Mouse (Mus musculus): Measurements from ENCODE around the gene Grin2d. TPM values are rescaled to one million over a fixed set of nuclear protein-coding genes. Genes with fewer than 3 reads are reported as not detected.
A peak's percentile ranks its signal among the peaks of the same experiment; 100 is the strongest.

Grin2d gene
- polyA plus RNA-seq, 1 experiment = 0.34 TPM

DNA sequence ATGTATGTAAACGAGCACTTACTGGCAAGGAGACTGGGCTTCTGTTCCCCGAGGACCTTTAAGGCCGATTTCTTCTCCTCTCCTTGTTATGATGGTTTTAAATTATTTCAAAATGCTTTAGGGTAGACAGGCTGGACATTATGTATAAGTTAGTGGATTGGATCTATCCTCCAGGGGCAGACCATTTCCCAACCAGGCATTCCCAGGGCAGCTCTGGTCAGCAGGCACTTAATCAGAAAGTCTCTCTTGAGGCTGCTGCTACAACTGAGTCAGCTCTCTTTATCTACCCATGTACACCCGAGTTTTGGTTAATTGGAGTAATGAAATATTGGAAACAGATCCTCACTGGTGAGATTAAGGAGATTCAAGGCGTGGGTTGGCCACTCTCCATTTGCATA, 47.1 kb downstream of the Grin2d start:
- Histone ChIP-seq H3K4me3 (ENCODE audit: insufficient read depth, low read length) (peak overlapping the region; percentile 88), H3K27ac (ENCODE audit: insufficient read depth, low read depth, low read length) (no peak overlapping the region), H3K4me1 (ENCODE audit: control insufficient read depth, insufficient read depth, low read length) (peaks cover 7% of the 10 kb centered on the region)
- no peak for TF ChIP-seq CTCF (IDR thresholded peaks at IDR 0.05; ENCODE audit: low read depth, low read length)

DNA sequence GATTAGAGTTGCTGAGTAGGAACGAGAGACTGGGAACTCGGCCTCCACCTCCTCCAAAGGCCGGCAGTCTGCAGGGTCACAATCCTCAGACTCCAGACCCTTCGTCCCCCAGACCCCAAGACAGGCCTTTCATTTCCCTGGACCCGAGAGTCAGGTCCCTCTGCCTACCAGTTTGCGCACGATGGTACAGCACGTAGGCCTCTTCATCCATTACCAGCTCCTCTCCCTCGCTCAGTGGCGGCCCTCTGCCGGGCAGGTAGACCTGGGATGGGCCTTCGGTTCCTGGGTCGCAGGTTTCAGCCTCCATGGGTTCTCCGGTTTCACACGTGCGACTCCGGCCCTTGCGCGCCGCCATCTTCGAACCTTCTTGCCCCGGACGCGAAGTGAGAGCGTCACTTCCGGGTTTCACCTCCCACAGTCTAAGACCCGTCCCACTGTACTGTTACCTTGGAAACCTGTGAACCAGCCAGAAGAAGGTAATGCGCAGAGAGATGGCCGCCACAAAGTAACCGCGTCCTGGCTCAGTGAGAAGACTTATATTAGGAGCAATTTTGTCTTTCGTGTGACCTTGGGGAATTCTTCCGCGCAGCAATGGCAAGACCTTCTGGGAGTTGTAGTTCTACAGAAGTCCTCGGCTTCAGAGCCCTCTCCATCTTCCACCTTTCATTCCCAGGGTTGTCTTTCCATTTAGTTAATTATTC, 47.6 kb downstream of the Grin2d start, which contains the start of gene Grwd1:
TSS of gene Grwd1 (minus strand) at position 518 of the 701 bp plus-strand sequence.
- H3K4me1 ChIP-seq (ENCODE audit: control insufficient read depth, insufficient read depth, low read length) = peaks cover 7% of the 10 kb centered on the region
- TF ChIP-seq POLR2A (IDR thresholded peaks at IDR 0.05; ENCODE audit: borderline replicate concordance, low read depth, low read length) (no peak), CTCF (IDR thresholded peaks at IDR 0.05; ENCODE audit: low read depth, low read length) (no peak)
- H3K27ac ChIP-seq (ENCODE audit: insufficient read depth, low read depth, low read length) = peak within 1 kb of the TSS; percentile 65
- H3K4me3 ChIP-seq (ENCODE audit: insufficient read depth, low read length) = peak within 1 kb of the TSS; percentile 88

DNA sequence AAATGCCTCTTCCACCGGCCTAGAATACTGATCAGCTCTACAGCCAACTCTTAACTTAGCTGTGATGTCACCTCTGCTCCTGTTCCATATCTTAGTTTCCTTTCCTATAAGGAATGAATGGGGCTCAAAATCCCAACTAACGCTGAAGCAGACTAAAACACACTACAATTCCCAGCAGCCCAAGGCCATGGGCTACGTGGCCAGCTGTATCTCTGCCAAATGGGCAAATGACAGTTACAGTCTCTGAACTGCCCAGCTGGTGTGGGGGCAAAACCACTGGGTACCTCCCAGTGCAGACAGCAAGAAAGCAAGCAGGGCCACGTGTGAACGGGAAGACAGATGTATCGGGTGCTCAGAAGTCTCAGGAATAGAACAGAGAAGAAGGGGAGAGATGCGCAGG, 51.5 kb downstream of the Grin2d start:
- Histone ChIP-seq H3K4me3 (ENCODE audit: insufficient read depth, low read length) (no peak overlapping the region), H3K27ac (ENCODE audit: insufficient read depth, low read depth, low read length) (no peak overlapping the region), H3K4me1 (ENCODE audit: control insufficient read depth, insufficient read depth, low read length) (peaks cover 7% of the 10 kb centered on the region)
- TF ChIP-seq POLR2A (IDR thresholded peaks at IDR 0.05; ENCODE audit: borderline replicate concordance, low read depth, low read length) (no peak), CTCF (IDR thresholded peaks at IDR 0.05; ENCODE audit: low read depth, low read length) (no peak)

DNA sequence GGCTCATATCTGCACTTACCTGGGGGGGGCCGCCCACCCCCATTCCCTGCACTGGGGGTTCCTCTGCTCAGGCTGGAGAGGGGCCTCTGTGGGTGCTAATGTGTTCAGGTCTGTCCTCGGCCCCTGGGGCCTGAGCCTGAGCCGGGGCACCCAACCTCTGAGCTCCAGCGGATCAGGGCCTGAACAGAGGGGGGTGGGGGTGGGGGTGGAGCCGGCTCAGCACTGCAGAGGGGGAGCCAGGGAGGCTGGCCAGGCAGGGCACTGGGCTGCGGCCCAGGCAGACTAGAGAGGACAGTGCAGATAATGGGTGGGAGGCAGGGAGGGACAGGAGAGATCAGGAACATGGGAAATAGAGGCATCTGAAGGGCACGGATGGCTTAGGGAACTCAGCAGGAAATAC, 53.6 kb downstream of the Grin2d start, which contains the start of gene Kcnj14:
TSS of gene Kcnj14 (minus strand) at position 185 of the 400 bp plus-strand sequence.
- H3K27ac ChIP-seq (ENCODE audit: insufficient read depth, low read depth, low read length) = no peak within 1 kb of the TSS
- H3K4me1 ChIP-seq (ENCODE audit: control insufficient read depth, insufficient read depth, low read length) = peaks cover under 1% of the 10 kb centered on the region
- no peak within 1 kb of the TSS for H3K4me3 ChIP-seq (ENCODE audit: insufficient read depth, low read length)
- no peak for TF ChIP-seq CTCF (IDR thresholded peaks at IDR 0.05; ENCODE audit: low read depth, low read length)
- no peak for TF ChIP-seq POLR2A (IDR thresholded peaks at IDR 0.05; ENCODE audit: borderline replicate concordance, low read depth, low read length)

DNA sequence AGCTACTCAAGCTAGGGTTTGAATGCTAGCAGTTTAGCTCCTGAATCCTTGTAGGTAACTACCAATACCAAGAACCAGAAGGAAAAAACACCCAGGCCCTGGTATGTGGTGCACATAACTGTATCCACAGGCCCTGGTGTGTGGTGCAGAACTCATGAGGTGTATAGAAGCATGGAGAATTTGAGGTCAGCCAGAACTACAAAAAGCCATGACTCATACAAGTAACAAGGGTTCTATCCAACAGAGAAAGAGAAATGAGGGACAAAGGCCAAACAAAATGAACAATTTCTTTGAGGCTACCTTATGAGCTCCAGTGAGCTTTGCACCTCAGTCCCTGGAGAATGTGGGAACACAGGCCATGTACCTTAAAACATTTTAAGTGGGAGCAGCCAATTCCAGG, 57.3 kb downstream of the Grin2d start:
- Histone ChIP-seq H3K4me1 (ENCODE audit: control insufficient read depth, insufficient read depth, low read length) (peaks cover 5% of the 10 kb centered on the region), H3K4me3 (ENCODE audit: insufficient read depth, low read length) (no peak overlapping the region), H3K27ac (ENCODE audit: insufficient read depth, low read depth, low read length) (no peak overlapping the region)
- TF ChIP-seq CTCF (IDR thresholded peaks at IDR 0.05; ENCODE audit: low read depth, low read length) = no peak
- TF ChIP-seq POLR2A (IDR thresholded peaks at IDR 0.05; ENCODE audit: borderline replicate concordance, low read depth, low read length) = no peak

DNA sequence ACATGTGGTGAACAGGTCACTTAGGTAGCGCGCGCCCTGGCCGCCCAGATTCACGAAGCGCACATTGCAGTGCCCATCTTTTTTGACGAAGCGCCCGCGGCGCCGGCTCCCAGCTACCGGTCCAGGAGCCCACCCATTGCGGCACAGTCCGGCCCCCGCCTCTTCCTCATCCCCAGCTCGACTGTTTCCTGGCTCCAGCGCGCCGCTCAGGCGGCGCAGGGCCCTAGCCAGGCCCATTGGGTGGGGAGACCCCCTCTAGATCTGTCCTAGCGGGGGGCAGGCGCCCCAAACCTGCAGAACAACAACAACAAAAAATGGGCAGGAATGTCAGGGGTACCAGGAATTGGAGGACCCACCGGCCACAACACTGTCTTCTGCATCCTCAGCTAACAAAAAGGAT, 58.3 kb downstream of the Grin2d start:
- Histone ChIP-seq H3K4me3 (ENCODE audit: insufficient read depth, low read length) (no peak overlapping the region), H3K27ac (ENCODE audit: insufficient read depth, low read depth, low read length) (no peak overlapping the region), H3K4me1 (ENCODE audit: control insufficient read depth, insufficient read depth, low read length) (peaks cover 16% of the 10 kb centered on the region)
- TF ChIP-seq CTCF (IDR thresholded peaks at IDR 0.05; ENCODE audit: low read depth, low read length) = no peak
- TF ChIP-seq POLR2A (IDR thresholded peaks at IDR 0.05; ENCODE audit: borderline replicate concordance, low read depth, low read length) = no peak

DNA sequence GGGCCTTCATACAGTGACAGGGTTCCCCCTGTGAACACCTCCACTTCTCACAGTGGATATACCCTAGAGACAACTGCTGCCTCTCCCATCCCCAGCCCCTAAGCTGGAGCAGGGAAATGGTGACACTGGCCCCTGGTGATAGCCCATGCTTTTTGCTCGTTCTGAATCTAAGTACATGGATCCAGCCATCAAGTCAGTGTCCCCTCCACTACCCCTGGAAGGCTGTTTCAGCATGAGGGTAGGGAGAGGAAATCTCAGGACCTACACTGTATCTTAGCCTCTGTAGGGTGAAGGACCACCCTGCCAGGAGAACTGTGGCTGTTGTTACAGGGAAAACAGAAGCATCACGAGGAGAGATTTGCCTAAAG, 62.2 kb downstream of the Grin2d start:
- Histone ChIP-seq H3K4me3 (ENCODE audit: insufficient read depth, low read length) (no peak overlapping the region), H3K27ac (ENCODE audit: insufficient read depth, low read depth, low read length) (no peak overlapping the region), H3K4me1 (ENCODE audit: control insufficient read depth, insufficient read depth, low read length) (peaks cover 19% of the 10 kb centered on the region)
- TF ChIP-seq CTCF (IDR thresholded peaks at IDR 0.05; ENCODE audit: low read depth, low read length) (no peak), POLR2A (IDR thresholded peaks at IDR 0.05; ENCODE audit: borderline replicate concordance, low read depth, low read length) (no peak)

DNA sequence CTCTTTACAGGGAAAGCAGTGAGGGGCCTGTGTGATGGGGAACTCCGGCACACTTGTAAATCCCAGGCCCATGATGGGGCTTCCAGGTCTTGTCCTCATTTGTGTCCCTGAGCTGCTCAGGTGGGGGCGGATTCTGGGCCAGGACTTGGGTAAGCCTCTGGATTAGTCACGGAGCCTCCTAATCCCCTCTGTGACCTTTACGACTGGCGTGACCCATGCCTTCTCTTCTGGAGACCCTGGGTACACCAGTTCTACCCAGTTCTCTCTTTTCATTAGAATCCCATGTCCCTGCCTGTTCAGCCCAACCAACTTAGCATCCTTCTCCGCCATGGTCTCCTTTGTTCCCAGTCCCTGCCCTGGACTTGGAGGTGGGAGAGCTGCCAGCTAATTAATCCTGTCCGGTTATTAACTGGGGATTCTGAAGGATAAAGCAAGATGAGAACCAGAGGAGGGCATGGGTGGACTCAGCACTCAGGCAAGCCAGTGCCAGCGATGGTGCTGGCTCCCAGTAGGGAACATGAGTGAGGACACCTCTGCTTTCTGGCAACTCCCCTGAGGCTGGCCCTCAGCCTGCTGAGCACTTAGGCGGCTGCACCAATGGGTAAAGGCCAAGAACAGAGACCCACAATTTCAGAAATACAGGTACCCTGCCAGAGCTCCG, 62.7 kb downstream of the Grin2d start:
- no peak for TF ChIP-seq POLR2A (IDR thresholded peaks at IDR 0.05; ENCODE audit: borderline replicate concordance, low read depth, low read length)
- no peak for TF ChIP-seq CTCF (IDR thresholded peaks at IDR 0.05; ENCODE audit: low read depth, low read length)
- Histone ChIP-seq H3K4me3 (ENCODE audit: insufficient read depth, low read length) (no peak overlapping the region), H3K27ac (ENCODE audit: insufficient read depth, low read depth, low read length) (no peak overlapping the region), H3K4me1 (ENCODE audit: control insufficient read depth, insufficient read depth, low read length) (peaks cover 19% of the 10 kb centered on the region)

DNA sequence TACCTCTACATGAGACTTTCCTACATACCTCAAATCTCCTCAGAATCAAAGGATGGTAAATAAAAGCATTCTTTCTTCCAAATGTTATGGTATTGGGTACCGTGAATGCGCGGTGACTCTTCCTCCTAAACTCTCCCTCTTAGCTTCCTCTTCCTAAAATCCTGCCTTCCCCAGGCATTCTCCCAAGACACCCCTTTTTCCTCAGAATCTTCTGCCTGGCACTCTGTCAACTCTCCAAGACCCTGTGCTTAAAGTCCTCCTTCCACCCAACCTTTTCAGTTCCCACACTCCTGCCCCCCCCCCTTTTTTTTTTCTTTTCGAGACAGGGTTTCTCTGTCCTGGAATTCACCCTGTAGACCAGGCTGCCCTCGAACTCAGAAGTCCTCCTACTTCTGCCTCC, 63.3 kb downstream of the Grin2d start:
- Histone ChIP-seq H3K4me3 (ENCODE audit: insufficient read depth, low read length) (peak overlapping the region; percentile 48), H3K27ac (ENCODE audit: insufficient read depth, low read depth, low read length) (no peak overlapping the region), H3K4me1 (ENCODE audit: control insufficient read depth, insufficient read depth, low read length) (peaks cover 19% of the 10 kb centered on the region)
- TF ChIP-seq POLR2A (IDR thresholded peaks at IDR 0.05; ENCODE audit: borderline replicate concordance, low read depth, low read length) = no peak
- TF ChIP-seq CTCF (IDR thresholded peaks at IDR 0.05; ENCODE audit: low read depth, low read length) = no peak

Measured in bone marrow macrophage, adult 2 months (primary cell).